In genomic region chr17:25813471-25813870, GRCm38 (mm10) we compare ENCODE assay signal across 9 mouse cellular contexts. TPM values are rescaled to one million over a fixed set of nuclear protein-coding genes. Genes with fewer than 3 reads are reported as not detected.
DNase-seq lines count a peak whose midpoint lies in the region; ATAC-seq lines count a peak whose summit lies in the region.
"Had no signal": no experiment of that assay in that cellular context is flagged by ENCODE, and none has a peak within 500 bp of the region (broad histone marks: within the 10 kb centered on the region; RNA-seq: fewer than 3 reads in every experiment).

No protein-coding gene starts in this region.

- DNase-seq in heart, adult 18-20 months, result peak; percentile 67 to 90
- DNase-seq in cerebellum, adult 8-10 months, result peak; percentile 61
- peak; percentile 93 for DNase-seq in forelimb bud, embryonic 11.5 days (ENCODE audit: low read depth, low spot score)
- peak; percentile 99 for DNase-seq in intestine, embryonic 14.5 days (ENCODE audit: low spot score)
- peak; percentile 83 to 89 for DNase-seq in left cerebral cortex, postnatal 14 days (ENCODE audit: low spot score in 2 of 2)
- DNase-seq in spleen, postnatal 10 days (ENCODE audit: low spot score in 2 of 2), result peak; percentile 60 to 90

- H3K27me3 ChIP-seq in heart, embryonic 11.5 days (ENCODE audit: control insufficient read depth, insufficient read depth, low read length), result peaks cover 80% of the 10 kb centered on the region
- peaks cover 40% of the 10 kb centered on the region for H3K27me3 ChIP-seq in intestine, embryonic 14.5 days (replicated peaks; ENCODE audit: control insufficient read depth, insufficient read depth, low read length)
- peaks cover 31% of the 10 kb centered on the region for H3K27me3 ChIP-seq in midbrain, embryonic 12.5 days

- H3K9ac ChIP-seq in heart, embryonic 11.5 days (ENCODE audit: low read depth, low read length), result no peak overlapping the region
- no peak overlapping the region for H3K9ac ChIP-seq in intestine, embryonic 14.5 days (ENCODE audit: low read length)
- 0 out of 2 replicates have a peak overlapping the region, but pooled peaks have one; percentile 4 for H3K9ac ChIP-seq in midbrain, embryonic 12.5 days (replicated peaks)
- H3K9ac ChIP-seq: lung, embryonic 15.5 days had no signal

- WGBS in heart, embryonic 11.5 days (ENCODE audit: insufficient replicate concordance), result under 1% methylated on average over 18 of the region's 20 CpGs
- 3% methylated on average over 20 of the region's 20 CpGs for WGBS in intestine, embryonic 14.5 days
- WGBS in midbrain, embryonic 12.5 days, result 4% methylated on average over 20 of the region's 20 CpGs

- no peak for ATAC-seq in heart, embryonic 11.5 days (replicated peaks; ENCODE audit: insufficient number of reproducible peaks, low FRiP score, low TSS enrichment)
- peak; percentile 37; the same call in 1 of the 2 replicates for ATAC-seq in intestine, embryonic 14.5 days (replicated peaks; ENCODE audit: low FRiP score, low TSS enrichment, low read depth)
- no peak for ATAC-seq in midbrain, embryonic 12.5 days (ENCODE audit: low FRiP score, low read depth)

- H3K9me3 ChIP-seq in heart, embryonic 11.5 days (replicated peaks; ENCODE audit: control insufficient read depth, low read length), result no peaks in the 10 kb centered on the region
- H3K9me3 ChIP-seq in intestine, embryonic 14.5 days (ENCODE audit: control insufficient read depth, low read length), result no peaks in the 10 kb centered on the region
- no peaks in the 10 kb centered on the region for H3K9me3 ChIP-seq in midbrain, embryonic 12.5 days
- H3K9me3 ChIP-seq: lung, embryonic 15.5 days had no signal

- H3K36me3 ChIP-seq in heart, embryonic 11.5 days (ENCODE audit: control insufficient read depth, insufficient read depth, low read length), result no peaks in the 10 kb centered on the region
- H3K36me3 ChIP-seq in intestine, embryonic 14.5 days (ENCODE audit: control insufficient read depth, insufficient read depth, low read length), result no peaks in the 10 kb centered on the region
- peaks cover 20% of the 10 kb centered on the region for H3K36me3 ChIP-seq in midbrain, embryonic 12.5 days
- H3K36me3 ChIP-seq: lung, embryonic 15.5 days had no signal

- H3K4me3 ChIP-seq in heart, embryonic 11.5 days (ENCODE audit: low read depth, low read length), result no peak overlapping the region
- H3K4me3 ChIP-seq in intestine, embryonic 14.5 days (ENCODE audit: low read depth, low read length), result no peak overlapping the region
- H3K4me3 ChIP-seq in midbrain, embryonic 12.5 days, result 0 out of 2 replicates have a peak overlapping the region, but pooled peaks have one; percentile 7
- H3K4me3 ChIP-seq: lung, embryonic 15.5 days had no signal

- H3K27ac ChIP-seq in heart, embryonic 11.5 days (ENCODE audit: low read depth, low read length), result no peak overlapping the region
- H3K27ac ChIP-seq in intestine, embryonic 14.5 days (ENCODE audit: low read depth), result no peak overlapping the region
- no peak overlapping the region for H3K27ac ChIP-seq in midbrain, embryonic 12.5 days (replicated peaks)
- H3K27ac ChIP-seq: lung, embryonic 15.5 days had no signal

- H3K4me1 ChIP-seq in heart, embryonic 11.5 days (ENCODE audit: control insufficient read depth, insufficient read depth, low read length), result peaks cover 9% of the 10 kb centered on the region
- H3K4me1 ChIP-seq in intestine, embryonic 14.5 days (replicated peaks; ENCODE audit: control insufficient read depth, insufficient read depth, low read length), result peaks cover 11% of the 10 kb centered on the region
- H3K4me1 ChIP-seq in midbrain, embryonic 12.5 days, result peaks cover 32% of the 10 kb centered on the region

- intact Hi-C loops in left cerebral cortex, postnatal 14 days (cut with DNase I), result no loop called here

- no peak overlapping the region for H3K4me2 ChIP-seq in heart, embryonic 11.5 days
- H3K4me2 ChIP-seq in intestine, embryonic 14.5 days (ENCODE audit: low read length), result no peak overlapping the region; the same call in 1 of the 2 replicates
- peak overlapping the region; percentile 35 for H3K4me2 ChIP-seq in midbrain, embryonic 12.5 days (replicated peaks)
- H3K4me2 ChIP-seq: lung, embryonic 15.5 days had no signal

RNA-seq across cellular contexts. Expression of gene Fbxl16, which starts 4.6 kb away (rescaled TPM):
- total RNA-seq in heart, adult 18-20 months (2021), result 1 to 10 TPM; 1.5 to 1.7 TPM
- polyA plus RNA-seq in heart, embryonic 11.5 days (2014; fragmentation: Nextera tagmentation; extraction: Ambion mirVana), result 1.1 and 1.4 TPM in 2 replicates
- polyA plus RNA-seq in intestine, embryonic 14.5 days (2014; fragmentation: Nextera tagmentation; extraction: Ambion mirVana), result 3.9 and 4.7 TPM in 2 replicates
- total RNA-seq in left cerebral cortex, postnatal 14 days (2021), result 100 to 1,000 TPM; 460 to 479 TPM
- 24.8 and 29.4 TPM in 2 replicates for polyA plus RNA-seq in midbrain, embryonic 12.5 days (2016; fragmentation: Nextera tagmentation; extraction: Ambion mirVana)

RNA-seq across cellular contexts. Expression of gene Wdr24, which starts 10.0 kb away (rescaled TPM):
- total RNA-seq in heart, adult 18-20 months (2021), result 10 to 100 TPM in 1 of 2 experiments, 1 to 10 TPM in 1; 9.8 to 11.7 TPM
- 14.4 and 17.7 TPM in 2 replicates for polyA plus RNA-seq in heart, embryonic 11.5 days (2014; fragmentation: Nextera tagmentation; extraction: Ambion mirVana)
- 29.4 and 30.8 TPM in 2 replicates for polyA plus RNA-seq in intestine, embryonic 14.5 days (2014; fragmentation: Nextera tagmentation; extraction: Ambion mirVana)
- total RNA-seq in left cerebral cortex, postnatal 14 days (2021), result 10 to 100 TPM; 22.3 to 23.3 TPM
- 28.3 and 28.5 TPM in 2 replicates for polyA plus RNA-seq in midbrain, embryonic 12.5 days (2016; fragmentation: Nextera tagmentation; extraction: Ambion mirVana)

RNA-seq across cellular contexts. Expression of gene Jmjd8, which starts 15.2 kb away (rescaled TPM):
- 10 to 100 TPM; 28.0 to 34.0 TPM for total RNA-seq in heart, adult 18-20 months (2021)
- 30.9 and 42.6 TPM in 2 replicates for polyA plus RNA-seq in heart, embryonic 11.5 days (2014; fragmentation: Nextera tagmentation; extraction: Ambion mirVana)
- polyA plus RNA-seq in intestine, embryonic 14.5 days (2014; fragmentation: Nextera tagmentation; extraction: Ambion mirVana), result 39.5 and 40.2 TPM in 2 replicates
- 10 to 100 TPM; 59.1 to 59.6 TPM for total RNA-seq in left cerebral cortex, postnatal 14 days (2021)
- 70.7 and 71.1 TPM in 2 replicates for polyA plus RNA-seq in midbrain, embryonic 12.5 days (2016; fragmentation: Nextera tagmentation; extraction: Ambion mirVana)

RNA-seq across cellular contexts. Expression of gene Metrn, which starts 16.5 kb away (rescaled TPM):
- total RNA-seq in heart, adult 18-20 months (2021), result 10 to 100 TPM; 55.0 to 76.0 TPM
- 6.2 and 8.3 TPM in 2 replicates for polyA plus RNA-seq in heart, embryonic 11.5 days (2014; fragmentation: Nextera tagmentation; extraction: Ambion mirVana)
- polyA plus RNA-seq in intestine, embryonic 14.5 days (2014; fragmentation: Nextera tagmentation; extraction: Ambion mirVana), result 8.6 and 9.2 TPM in 2 replicates
- total RNA-seq in left cerebral cortex, postnatal 14 days (2021), result 10 to 100 TPM; 73.5 to 84.2 TPM
- 59.1 and 68.8 TPM in 2 replicates for polyA plus RNA-seq in midbrain, embryonic 12.5 days (2016; fragmentation: Nextera tagmentation; extraction: Ambion mirVana)

RNA-seq across cellular contexts. Expression of gene AC134908.4, which starts 18.0 kb away (rescaled TPM):
- not detected for total RNA-seq in heart, adult 18-20 months (2021)
- polyA plus RNA-seq in heart, embryonic 11.5 days (2014; fragmentation: Nextera tagmentation; extraction: Ambion mirVana), result 0.29 TPM in 1 of 2 replicates, not detected in the other
- 0.34 TPM in 1 of 2 replicates, not detected in the other for polyA plus RNA-seq in intestine, embryonic 14.5 days (2014; fragmentation: Nextera tagmentation; extraction: Ambion mirVana)
- not detected for total RNA-seq in left cerebral cortex, postnatal 14 days (2021)
- polyA plus RNA-seq in midbrain, embryonic 12.5 days (2016; fragmentation: Nextera tagmentation; extraction: Ambion mirVana), result not detected in 2 replicates
